Mouse (Mus musculus) small intestine, adult 2 months (tissue): ENCODE measurements at regions not wholly inside any gene's neighbourhood (a gene's known extent, or its start where the extent isn't known, plus 50 kb on each side); places are given as distances from the start of the nearest gene placed in this dataset.

Experiments used
- H3K27ac ChIP-seq: fragments of 200-500 bp; 2 replicates; pipeline ENCODE4 v1.5.1; 2012; ENCODE audit warnings: low read depth, low read length, control low read depth, inconsistent platforms; ENCODE audit not compliant: insufficient read depth
- H3K27me3 ChIP-seq: fragments of 200-500 bp; 2 replicates; pipeline ENCODE4 v1.6.1; 2012; ENCODE audit warnings: mild to moderate bottlenecking, moderate library complexity, low read length, inconsistent platforms; ENCODE audit not compliant: control insufficient read depth, insufficient read depth
- H3K36me3 ChIP-seq: fragments of 200-500 bp; 2 replicates; pipeline ENCODE4 v1.6.1; 2012; ENCODE audit warnings: mild to moderate bottlenecking, low read length, control low read depth, inconsistent platforms; ENCODE audit not compliant: control insufficient read depth, insufficient read depth
- H3K4me1 ChIP-seq: fragments of 200-500 bp; 2 replicates; pipeline ENCODE4 v1.6.1; 2012; ENCODE audit warnings: low read length, inconsistent platforms, mixed read lengths; ENCODE audit not compliant: control insufficient read depth, insufficient read depth, insufficient read length
- H3K4me3 ChIP-seq: fragments of 200-500 bp; 2 replicates; pipeline ENCODE4 v1.5.1; 2012; ENCODE audit warnings: low read depth, mild to moderate bottlenecking, control low read depth, inconsistent platforms, low read length, moderate library complexity
- CTCF ChIP-seq: fragments of 200-500 bp; IDR thresholded peaks from 2 replicates; pipeline ENCODE4 v1.5.1; 2012; ENCODE audit warnings: low read depth, mild to moderate bottlenecking, control low read depth, inconsistent platforms, low read length, moderate library complexity, mixed read lengths; ENCODE audit not compliant: insufficient replicate concordance, insufficient read length; ENCODE audit errors: extremely low read depth
- POLR2A ChIP-seq: fragments of 200-500 bp; IDR thresholded peaks from 2 replicates; pipeline ENCODE4 v1.6.1; 2012; ENCODE audit warnings: low read depth, mild to moderate bottlenecking, control low read depth, inconsistent platforms, low read length, moderate library complexity
- WGBS: fragments of 180-500 bp; shearing (Covaris S2); methylation state at CpG from one replicate; pipeline ENCODE4 v1.1.7; 2018; 5-methylcytosine and 5-hydroxymethylcytosine counted together

DNA sequence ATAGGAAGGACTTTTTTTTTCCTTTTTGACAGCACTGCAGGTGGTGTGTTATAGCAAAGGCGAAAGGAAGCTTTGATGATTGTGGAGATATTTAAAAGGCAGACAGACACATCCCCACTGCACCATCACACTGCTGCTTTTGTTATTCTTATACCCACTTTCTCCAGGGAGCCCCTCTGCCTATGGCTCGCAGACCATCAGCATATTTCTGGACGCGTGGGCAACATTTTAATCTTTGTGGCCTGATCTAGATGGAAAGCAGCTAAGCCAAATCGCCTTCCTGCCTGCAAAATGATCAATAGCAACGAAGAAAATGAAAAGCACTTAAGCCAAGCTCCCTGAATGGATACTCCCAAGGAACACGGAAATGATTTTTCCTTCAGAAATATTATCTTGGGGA is 1054.0 kb downstream of the Synb start:
- whole genome bisulfite sequencing: 87% methylated on average over 7 of the region's 7 CpGs
- H3K4me3 ChIP-seq: no peak overlapping the region
- no peaks in the 10 kb centered on the region for H3K27me3 ChIP-seq

DNA sequence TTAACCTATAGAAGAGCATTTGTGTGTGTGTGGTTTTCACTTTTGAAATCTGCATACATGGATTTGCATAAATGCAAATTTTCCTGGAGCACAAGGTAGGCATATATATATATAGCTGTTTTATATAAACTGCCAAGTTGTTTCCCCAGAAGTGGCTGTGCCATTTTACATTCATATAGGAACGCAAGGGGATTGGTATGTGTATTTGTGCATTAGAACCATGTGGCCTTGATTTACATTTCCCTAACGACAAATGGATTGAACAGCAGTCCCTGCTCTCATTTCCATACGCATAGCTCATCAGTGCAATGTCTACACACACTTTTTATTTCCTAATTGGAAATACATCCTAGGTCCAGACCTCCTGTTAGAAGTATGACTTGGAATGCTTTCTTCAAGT is 1069.9 kb downstream of the Synb start:
- Histone ChIP-seq H3K27me3 (no peaks in the 10 kb centered on the region), H3K36me3 (no peaks in the 10 kb centered on the region), H3K4me1 (no peaks in the 10 kb centered on the region), H3K4me3 (no peak overlapping the region), H3K27ac (no peak overlapping the region)
- TF ChIP-seq CTCF: no peak
- TF ChIP-seq POLR2A: no peak
- 74% methylated on average over 3 of the region's 3 CpGs for WGBS

More for the DNA sequence above, 1054.0 kb downstream of the Synb start:
- Histone ChIP-seq H3K27ac (no peak overlapping the region), H3K4me1 (no peaks in the 10 kb centered on the region), H3K36me3 (no peaks in the 10 kb centered on the region)
- TF ChIP-seq CTCF (no peak), POLR2A (no peak)

DNA sequence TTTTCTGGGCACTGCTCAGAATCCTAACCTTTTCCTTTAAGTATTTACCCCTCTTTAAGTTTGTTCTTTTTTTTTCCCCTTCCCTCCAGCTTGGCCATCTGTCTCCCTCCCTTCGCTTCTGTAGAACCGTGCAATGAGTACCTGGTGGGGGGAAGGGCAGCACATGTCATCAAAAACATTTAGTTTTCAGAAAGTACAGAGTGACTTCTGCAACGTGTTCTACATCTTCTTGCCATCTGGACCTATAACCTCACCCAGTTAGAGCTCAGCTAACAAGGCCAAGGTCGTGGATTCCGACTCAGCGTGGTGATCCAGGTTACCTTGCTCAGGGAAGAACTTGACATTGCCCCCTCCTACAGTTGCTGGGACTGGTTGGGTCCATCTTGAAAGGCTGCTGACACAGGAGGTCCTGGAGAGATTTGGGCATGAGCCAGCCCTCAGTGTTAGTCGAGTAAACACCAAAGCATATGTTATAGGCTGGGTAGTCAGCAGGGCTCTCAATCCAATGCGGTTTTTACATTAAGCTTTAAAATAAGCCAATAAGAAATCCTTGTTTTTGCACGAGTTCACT is 1075.0 kb downstream of the Synb start:
- TF ChIP-seq POLR2A (no peak), CTCF (no peak)
- Histone ChIP-seq H3K27me3 (no peaks in the 10 kb centered on the region), H3K27ac (no peak overlapping the region), H3K36me3 (no peaks in the 10 kb centered on the region), H3K4me3 (no peak overlapping the region), H3K4me1 (no peaks in the 10 kb centered on the region)
- 60% methylated on average over 9 of the region's 9 CpGs for WGBS

DNA sequence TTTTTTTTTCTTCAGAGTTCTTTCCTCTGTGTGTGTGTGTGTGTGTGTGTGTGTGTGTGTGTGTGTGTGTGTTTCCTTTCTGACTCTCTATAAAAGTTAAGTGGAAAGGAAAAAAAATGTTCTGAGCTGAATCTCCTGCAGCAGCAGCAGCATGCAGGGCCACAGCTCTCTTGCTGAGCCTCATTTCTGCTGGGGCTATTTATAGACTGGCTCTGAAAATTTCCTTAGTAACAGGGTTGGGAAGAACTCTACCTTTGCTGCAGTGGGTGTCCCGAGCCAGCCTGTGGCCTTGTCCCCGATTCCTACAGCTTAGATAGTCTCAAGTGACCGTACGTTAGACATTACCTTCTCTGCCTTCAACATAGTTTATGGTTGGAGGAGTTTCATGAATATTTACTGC is 1075.6 kb downstream of the Synb start:
- Histone ChIP-seq H3K4me3 (no peak overlapping the region), H3K36me3 (no peaks in the 10 kb centered on the region), H3K27ac (no peak overlapping the region), H3K27me3 (no peaks in the 10 kb centered on the region), H3K4me1 (no peaks in the 10 kb centered on the region)
- WGBS: 80% methylated on average over 4 of the region's 4 CpGs
- TF ChIP-seq CTCF (no peak), POLR2A (no peak)

DNA sequence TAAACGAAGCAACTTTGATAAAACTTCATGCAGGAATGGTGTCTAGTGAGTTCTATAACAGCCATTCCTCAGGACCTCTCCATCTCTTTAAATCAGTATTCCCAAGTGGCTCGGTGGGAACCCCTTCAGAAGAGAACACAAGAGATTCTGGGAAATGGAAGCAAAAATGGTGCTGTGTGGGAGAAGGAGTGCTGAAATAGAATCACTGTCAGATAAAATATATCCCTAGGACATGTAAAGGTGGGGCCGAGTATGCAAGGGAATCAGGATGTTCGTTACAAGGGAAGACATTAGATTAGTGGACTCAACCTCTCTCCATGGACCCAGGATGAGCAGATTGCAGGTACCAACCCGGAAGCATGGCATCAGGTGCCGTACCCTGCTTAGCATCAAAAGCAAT is 1076.1 kb downstream of the Synb start:
- H3K4me1 ChIP-seq: no peaks in the 10 kb centered on the region
- WGBS: 73% methylated on average over 6 of the region's 6 CpGs
- H3K27ac ChIP-seq: no peak overlapping the region
- H3K36me3 ChIP-seq: no peaks in the 10 kb centered on the region
- no peak overlapping the region for H3K4me3 ChIP-seq
- H3K27me3 ChIP-seq: no peaks in the 10 kb centered on the region
- TF ChIP-seq CTCF (no peak), POLR2A (no peak)

DNA sequence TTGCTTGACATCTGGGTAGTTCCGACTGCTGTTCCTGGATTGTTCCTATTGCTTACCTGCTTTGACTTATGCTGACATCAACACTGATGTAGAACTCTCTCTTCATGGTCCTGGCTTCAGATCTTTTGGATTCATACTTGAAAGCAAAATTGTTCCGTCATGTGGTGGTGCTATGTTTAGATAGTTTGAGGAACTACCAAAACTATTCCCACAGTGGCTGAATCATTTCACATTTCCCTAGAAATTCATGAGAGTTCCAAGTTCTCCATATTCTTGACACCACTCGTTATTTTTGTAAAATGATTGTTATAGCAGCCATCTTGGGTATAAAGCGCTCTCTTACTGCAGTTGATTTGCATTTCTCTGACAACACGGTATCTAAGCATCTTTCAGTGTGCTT is 1080.2 kb downstream of the Synb start:
- TF ChIP-seq CTCF (no peak), POLR2A (no peak)
- H3K4me3 ChIP-seq: no peak overlapping the region
- no peaks in the 10 kb centered on the region for H3K4me1 ChIP-seq
- no peaks in the 10 kb centered on the region for H3K27me3 ChIP-seq
- WGBS: 87% methylated on average over 5 of the region's 5 CpGs
- no peaks in the 10 kb centered on the region for H3K36me3 ChIP-seq
- no peak overlapping the region for H3K27ac ChIP-seq

DNA sequence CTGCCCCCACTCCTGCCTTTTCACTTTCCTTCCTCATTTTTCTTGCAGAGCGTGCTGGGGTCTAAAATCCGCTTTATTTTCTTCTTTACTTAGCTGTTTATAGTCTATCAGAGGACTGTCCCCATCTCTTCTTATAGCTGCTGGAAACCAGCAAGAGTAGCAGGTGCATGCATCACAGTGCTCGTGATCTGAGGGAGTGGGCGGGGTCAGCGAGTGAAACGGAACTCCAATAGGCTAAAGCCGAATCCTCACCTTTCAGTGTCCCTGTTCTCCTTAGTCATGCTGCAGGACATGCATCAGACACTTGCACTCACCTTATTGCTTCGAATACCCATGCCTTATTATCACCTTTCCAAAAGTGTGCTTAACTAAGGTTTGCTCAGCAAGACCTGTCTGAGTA is 1095.3 kb downstream of the Synb start:
- Histone ChIP-seq H3K27ac (no peak overlapping the region), H3K27me3 (no peaks in the 10 kb centered on the region), H3K36me3 (no peaks in the 10 kb centered on the region), H3K4me1 (no peaks in the 10 kb centered on the region), H3K4me3 (no peak overlapping the region)
- 5% methylated on average over 8 of the region's 8 CpGs for WGBS
- TF ChIP-seq POLR2A: no peak
- no peak for TF ChIP-seq CTCF

DNA sequence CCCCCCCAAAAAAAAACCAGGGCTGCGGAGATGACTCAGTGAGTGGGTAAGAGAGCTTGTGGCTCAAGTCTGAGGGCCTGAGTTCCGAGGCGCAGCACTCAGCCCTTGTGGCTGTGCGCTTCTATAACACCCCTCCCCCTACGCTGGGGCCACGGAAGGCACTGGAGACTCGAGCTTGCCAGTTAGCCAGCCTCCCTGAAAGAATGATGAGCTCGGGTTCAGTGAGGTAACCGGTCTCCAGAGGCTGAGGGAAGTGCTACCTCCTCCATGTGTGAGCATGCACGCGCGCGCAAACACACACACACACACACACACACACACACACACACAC is 1096.7 kb downstream of the Synb start:
- Histone ChIP-seq H3K4me1 (no peaks in the 10 kb centered on the region), H3K27me3 (no peaks in the 10 kb centered on the region), H3K27ac (no peak overlapping the region), H3K4me3 (no peak overlapping the region), H3K36me3 (no peaks in the 10 kb centered on the region)
- TF ChIP-seq POLR2A (no peak), CTCF (no peak)
- 22% methylated on average over 13 of the region's 13 CpGs for WGBS
